Mouse (Mus musculus) kidney, adult 2 months (tissue): ENCODE measurements around the gene Olfml2b. TPM values are rescaled to one million over a fixed set of nuclear protein-coding genes. Genes with fewer than 3 reads are reported as not detected.

Experiments
- DNase-seq: peaks from one replicate; pipeline ENCODE4 v3.0.0; 2021
- H3K27ac ChIP-seq: fragments of 200-500 bp; 2 replicates; pipeline ENCODE4 v1.5.1; 2012; ENCODE audit warnings: low read depth, low read length, control low read depth, inconsistent platforms; ENCODE audit not compliant: insufficient read depth
- H3K27me3 ChIP-seq: fragments of 200-500 bp; replicated peaks from 2 replicates; pipeline ENCODE4 v1.6.1; 2012; ENCODE audit warnings: mild to moderate bottlenecking, moderate library complexity, low read length, inconsistent platforms; ENCODE audit not compliant: control insufficient read depth, insufficient read depth
- H3K36me3 ChIP-seq: fragments of 200-500 bp; 2 replicates; pipeline ENCODE4 v1.6.1; 2012; ENCODE audit warnings: mild to moderate bottlenecking, moderate library complexity, low read length, inconsistent platforms; ENCODE audit not compliant: control insufficient read depth, insufficient read depth
- H3K4me1 ChIP-seq: fragments of 200-500 bp; 2 replicates; pipeline ENCODE4 v1.6.1; 2011; ENCODE audit warnings: low read length; ENCODE audit not compliant: control insufficient read depth, insufficient read depth
- H3K4me3 ChIP-seq: fragments of 200-500 bp; 2 replicates; pipeline ENCODE4 v1.5.1; 2011; ENCODE audit warnings: mild to moderate bottlenecking, low read depth, low read length, control low read depth; ENCODE audit not compliant: insufficient read depth
- CTCF ChIP-seq: fragments of 200-500 bp; conservative IDR thresholded peaks from 2 replicates; pipeline ENCODE4 v1.5.1; 2011; ENCODE audit warnings: low read depth, mild to moderate bottlenecking, control low read depth, low read length, moderate library complexity, mixed read lengths; ENCODE audit not compliant: insufficient read depth, insufficient read length
- POLR2A ChIP-seq: fragments of 200-500 bp; IDR thresholded peaks from one replicate; pipeline ENCODE4 v1.6.1; 2011; ENCODE audit warnings: low read depth, low read length, control low read depth
- WGBS: fragments of 180-500 bp; shearing (Covaris S2); methylation state at CpG from one replicate; pipeline ENCODE4 v1.1.7; 2018; 5-methylcytosine and 5-hydroxymethylcytosine counted together
- polyA plus RNA-seq: library from polyadenylated mRNA; depleted of rRNA; stranded (reverse); fragments of >200 nt; gene quantifications from 2 replicates; pipeline ENCODE4 v1.2.3, GENCODE M21; 2012

Olfml2b gene
- polyA plus RNA-seq, 1 experiment = 4.2 TPM

DNA sequence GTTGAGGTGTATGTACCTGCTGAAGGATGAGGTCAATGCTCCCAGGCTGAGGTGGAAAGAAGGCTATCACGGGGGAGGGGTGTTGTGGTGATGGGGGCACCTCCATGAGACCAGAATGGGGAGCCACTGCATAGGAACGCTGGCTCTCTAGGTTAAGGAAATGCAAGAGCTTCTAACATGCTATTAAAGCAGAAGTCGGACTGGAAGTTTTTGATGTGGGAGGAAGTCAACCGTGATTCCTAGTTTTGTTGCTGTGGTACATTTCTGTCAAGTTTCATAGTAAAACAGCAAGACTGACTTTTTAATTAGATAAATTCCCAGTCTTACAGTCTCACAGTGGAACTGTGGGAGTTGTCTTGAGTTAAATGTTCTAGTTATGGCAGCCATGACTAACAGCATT is 61.7 kb downstream of the Olfml2b start:
- no peak for DNase-seq
- Histone ChIP-seq H3K4me3 (no peak overlapping the region), H3K27ac (no peak overlapping the region), H3K36me3 (no peaks in the 10 kb centered on the region), H3K27me3 (no peaks in the 10 kb centered on the region), H3K4me1 (no peaks in the 10 kb centered on the region)
- TF ChIP-seq POLR2A (no peak), CTCF (no peak)
- 74% methylated on average over 4 of the region's 4 CpGs for WGBS

DNA sequence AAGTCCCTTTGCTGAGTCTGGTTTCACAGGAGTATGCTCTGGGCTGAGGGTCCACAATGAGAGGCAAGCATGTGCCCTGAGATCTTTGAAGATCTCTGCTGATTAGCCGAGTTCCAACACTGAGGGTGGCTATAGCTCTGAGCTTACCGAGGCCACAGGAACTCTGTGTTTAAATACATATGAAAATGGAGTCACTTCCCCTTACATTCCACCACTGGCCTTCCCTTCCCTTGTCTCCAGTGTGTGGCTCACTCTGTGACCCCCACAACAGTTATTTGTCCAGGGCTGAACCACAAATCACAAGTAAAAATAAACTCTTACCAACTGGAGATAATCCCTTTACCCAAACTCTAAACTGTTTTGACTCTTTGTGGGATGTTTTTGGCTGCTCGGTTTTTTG is 64.7 kb downstream of the Olfml2b start:
- WGBS = 87% methylated on average over 3 of the region's 3 CpGs
- Histone ChIP-seq H3K4me1 (no peaks in the 10 kb centered on the region), H3K4me3 (no peak overlapping the region), H3K36me3 (no peaks in the 10 kb centered on the region), H3K27me3 (no peaks in the 10 kb centered on the region), H3K27ac (no peak overlapping the region)
- no peak for DNase-seq
- no peak for TF ChIP-seq CTCF
- no peak for TF ChIP-seq POLR2A

DNA sequence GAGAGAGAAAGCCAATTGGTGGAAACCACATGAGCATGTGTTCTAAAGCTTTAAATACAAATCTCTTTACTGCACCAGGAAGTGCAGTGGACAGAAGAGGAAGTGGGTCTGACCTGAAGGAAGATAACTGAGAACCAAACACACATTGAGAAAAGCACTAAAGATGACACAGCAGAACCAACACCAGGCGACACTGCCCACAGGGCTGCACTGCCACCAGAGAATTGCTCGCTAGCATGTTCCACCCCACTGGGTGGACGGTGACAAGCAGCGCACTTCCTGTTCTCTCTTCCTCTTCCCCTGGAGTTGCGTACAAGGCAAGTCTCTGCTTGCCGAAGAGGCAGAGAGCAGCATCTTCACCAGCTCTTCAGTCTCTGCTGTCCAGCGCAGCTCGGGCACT is 65.1 kb downstream of the Olfml2b start:
- no peak for TF ChIP-seq CTCF
- TF ChIP-seq POLR2A = no peak
- Histone ChIP-seq H3K27ac (no peak overlapping the region), H3K4me1 (no peaks in the 10 kb centered on the region), H3K36me3 (no peaks in the 10 kb centered on the region), H3K4me3 (no peak overlapping the region), H3K27me3 (no peaks in the 10 kb centered on the region)
- no peak for DNase-seq
- 86% methylated on average over 8 of the region's 8 CpGs for WGBS

DNA sequence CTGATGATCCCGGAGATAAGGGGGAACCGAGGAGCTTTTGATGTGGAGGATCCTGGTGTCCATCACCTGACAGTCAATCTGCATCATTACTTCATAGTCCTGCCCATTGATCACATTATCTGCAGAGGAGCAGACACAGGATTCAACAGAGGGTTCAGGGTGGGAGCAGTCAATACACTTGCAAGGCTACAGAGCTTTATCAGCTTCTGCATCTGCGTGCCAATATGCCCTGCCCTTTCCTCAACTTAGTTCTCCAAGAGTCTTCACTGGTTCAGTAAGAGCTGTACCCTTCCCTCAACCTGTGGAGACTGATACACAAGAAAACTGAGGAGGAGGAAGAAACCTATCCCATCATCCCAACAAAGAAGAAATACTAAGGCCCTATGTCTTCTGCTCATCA is 65.6 kb downstream of the Olfml2b start:
- no peak overlapping the region for H3K27ac ChIP-seq
- TF ChIP-seq CTCF = no peak
- no peak for TF ChIP-seq POLR2A
- H3K27me3 ChIP-seq = no peaks in the 10 kb centered on the region
- H3K4me1 ChIP-seq = no peaks in the 10 kb centered on the region
- DNase-seq = no peak
- no peaks in the 10 kb centered on the region for H3K36me3 ChIP-seq
- WGBS = 90% methylated on average over 3 of the region's 3 CpGs
- no peak overlapping the region for H3K4me3 ChIP-seq

DNA sequence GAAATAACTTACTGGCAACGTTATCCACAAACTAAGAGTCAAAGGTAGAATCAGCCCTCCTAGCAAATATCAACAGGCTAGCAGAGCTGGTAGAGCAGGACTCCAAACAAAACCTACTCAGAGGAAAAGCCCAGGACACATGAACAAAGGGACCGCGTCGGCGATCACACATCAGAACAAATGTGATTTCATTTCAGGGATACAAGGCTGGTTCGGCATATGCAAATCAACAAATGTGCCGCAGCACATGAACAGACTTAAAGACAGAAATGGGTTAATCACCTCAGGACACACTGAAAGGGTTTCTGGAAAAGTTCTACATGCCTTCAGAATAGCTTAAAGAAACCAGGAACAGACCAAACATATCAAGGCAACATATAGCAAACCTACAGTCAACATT is 67.4 kb downstream of the Olfml2b start:
- H3K27me3 ChIP-seq = no peaks in the 10 kb centered on the region
- no peaks in the 10 kb centered on the region for H3K36me3 ChIP-seq
- no peaks in the 10 kb centered on the region for H3K4me1 ChIP-seq
- no peak overlapping the region for H3K27ac ChIP-seq
- WGBS = 95% methylated on average over 7 of the region's 7 CpGs
- DNase-seq = no peak
- H3K4me3 ChIP-seq = no peak overlapping the region
- TF ChIP-seq CTCF = no peak
- no peak for TF ChIP-seq POLR2A

DNA sequence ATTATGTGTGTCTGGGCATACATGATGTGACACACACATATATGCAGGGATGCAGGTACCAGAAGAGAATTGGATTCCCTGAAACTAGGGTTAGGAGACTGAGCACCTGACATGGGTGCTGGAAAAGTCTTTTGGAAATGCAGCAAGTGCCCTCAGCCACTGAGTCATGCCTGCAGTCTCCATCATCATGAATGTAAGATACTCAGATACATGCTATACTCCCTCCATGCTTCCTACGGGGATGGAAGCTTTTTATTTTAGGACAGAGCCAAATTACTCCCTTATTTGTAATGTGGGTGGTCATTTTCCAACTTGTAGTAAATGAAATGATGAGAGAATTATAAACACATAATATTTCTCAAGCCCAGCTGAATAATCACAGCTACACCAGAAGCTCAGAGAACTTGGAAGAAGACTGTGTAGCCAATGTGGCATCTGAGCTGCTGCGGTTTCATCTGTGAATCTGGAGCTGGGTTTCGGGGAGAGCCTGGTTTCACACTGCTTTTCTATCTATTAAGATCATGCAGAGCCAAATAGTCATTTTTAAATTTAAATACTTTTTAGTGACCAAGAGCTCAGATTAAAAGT is 73.0 kb downstream of the Olfml2b start:
- Histone ChIP-seq H3K4me3 (no peak overlapping the region), H3K27me3 (no peaks in the 10 kb centered on the region), H3K27ac (no peak overlapping the region), H3K36me3 (no peaks in the 10 kb centered on the region), H3K4me1 (no peaks in the 10 kb centered on the region)
- no peak for DNase-seq
- no peak for TF ChIP-seq POLR2A
- TF ChIP-seq CTCF = no peak
- WGBS = 88% methylated on average over 3 of the region's 3 CpGs

DNA sequence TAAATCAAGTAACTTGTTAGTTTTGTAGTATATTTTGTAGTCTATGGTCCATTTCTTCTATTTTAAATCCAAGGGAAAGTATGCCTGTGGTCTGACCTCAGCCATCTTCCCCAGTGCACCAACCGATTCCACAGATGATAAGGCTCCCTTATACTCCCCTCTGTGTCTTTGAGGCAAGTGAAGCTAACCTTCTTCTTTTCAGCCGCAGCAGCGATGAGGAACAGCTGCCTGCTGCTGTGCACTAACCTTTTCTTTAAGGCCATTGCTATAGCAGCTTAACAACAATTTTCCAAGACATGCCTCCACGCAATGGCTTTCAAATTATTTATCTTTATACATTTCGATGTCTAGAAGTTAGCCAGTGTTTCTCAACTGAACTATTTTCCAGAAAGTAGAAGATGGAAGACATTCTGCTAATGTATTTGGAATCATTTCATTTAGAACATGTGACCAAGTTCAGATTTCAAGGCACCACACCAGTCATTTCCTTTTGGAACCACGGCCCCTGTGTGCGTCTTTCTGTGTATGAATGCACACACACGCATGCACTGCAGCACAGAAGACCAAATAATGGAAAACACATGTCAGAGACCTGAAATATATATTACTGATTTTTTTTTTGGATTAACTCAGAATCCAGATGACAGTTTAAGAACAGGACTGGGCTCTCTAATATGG is 73.9 kb downstream of the Olfml2b start:
- no peaks in the 10 kb centered on the region for H3K36me3 ChIP-seq
- DNase-seq = no peak
- 77% methylated on average over 8 of the region's 8 CpGs for WGBS

More for the DNA sequence above, 73.9 kb downstream of the Olfml2b start:
- TF ChIP-seq CTCF (no peak), POLR2A (no peak)
- Histone ChIP-seq H3K4me3 (no peak overlapping the region), H3K4me1 (no peaks in the 10 kb centered on the region), H3K27ac (no peak overlapping the region), H3K27me3 (no peaks in the 10 kb centered on the region)
